Mouse (Mus musculus) E14TG2a.4 (cell line): ENCODE measurements around the gene Dnajc10.

Experiments used
- H3K27me3 ChIP-seq: 2 replicates; pipeline ENCODE4 v1.6.1; 2014; ENCODE audit warnings: low read length, control low read depth; ENCODE audit not compliant: insufficient read depth
- H3K36me3 ChIP-seq: 2 replicates; pipeline ENCODE4 v1.6.1; 2014; ENCODE audit warnings: low read length, control low read depth; ENCODE audit not compliant: insufficient read depth
- H3K4me1 ChIP-seq: replicated peaks from 2 replicates; pipeline ENCODE4 v1.6.1; 2014; ENCODE audit warnings: low read depth, low read length, control low read depth
- H3K4me3 ChIP-seq: replicated peaks from 2 replicates; pipeline ENCODE4 v1.5.1; 2014; ENCODE audit warnings: mild to moderate bottlenecking, low read length
- H3K9me3 ChIP-seq: 2 replicates; pipeline ENCODE4 v1.6.1; 2014; ENCODE audit warnings: low read length, control low read depth
- CTCF ChIP-seq: conservative IDR thresholded peaks from 2 replicates; pipeline ENCODE4 v1.5.1; 2014; ENCODE audit warnings: low read length
- NANOG ChIP-seq: IDR thresholded peaks from 2 replicates; pipeline ENCODE4 v1.6.1; 2014; ENCODE audit warnings: borderline replicate concordance, low read length, mixed read lengths
- POU5F1 ChIP-seq: IDR thresholded peaks from 2 replicates; pipeline ENCODE4 v1.6.1; 2014; ENCODE audit warnings: low read length, borderline replicate concordance

The Dnajc10 gene

GRCm38 (mm10) chr2:80374892-80375291, 59.6 kb downstream of the Dnajc10 start:
- Histone ChIP-seq H3K4me1 (peaks cover 5% of the 10 kb centered on the region; the same call in 1 of the 2 replicates), H3K9me3 (peaks cover 21% of the 10 kb centered on the region), H3K27me3 (no peaks in the 10 kb centered on the region), H3K4me3 (no peak overlapping the region), H3K36me3 (no peaks in the 10 kb centered on the region)
- TF ChIP-seq CTCF (no peak), POU5F1 (no peak)

DNA sequence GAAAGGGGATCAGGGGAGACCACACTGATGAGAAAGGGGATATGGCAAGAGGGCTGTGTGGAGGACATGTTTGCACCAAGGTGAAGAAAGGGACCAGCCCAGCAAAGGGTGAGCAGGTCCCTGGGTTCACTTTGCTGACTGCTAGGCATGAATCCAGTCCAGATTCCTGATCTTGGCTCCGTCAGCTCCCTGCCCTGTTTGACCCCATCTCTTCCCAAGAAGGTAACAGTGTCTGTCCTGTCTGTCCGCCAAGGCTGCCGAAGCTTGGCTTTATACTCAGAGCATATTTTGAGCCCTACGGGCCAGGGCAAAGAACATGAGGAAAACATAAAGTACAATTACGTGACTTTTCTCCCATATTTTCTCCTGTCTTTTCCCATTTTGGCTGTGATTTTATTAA, 64.6 kb downstream of the Dnajc10 start:
- no peak overlapping the region for H3K4me3 ChIP-seq
- H3K27me3 ChIP-seq, result no peaks in the 10 kb centered on the region
- TF ChIP-seq POU5F1, result no peak
- no peak for TF ChIP-seq CTCF
- no peak for TF ChIP-seq NANOG
- peaks cover 5% of the 10 kb centered on the region; the same call in 1 of the 2 replicates for H3K4me1 ChIP-seq
- H3K36me3 ChIP-seq, result no peaks in the 10 kb centered on the region
- H3K9me3 ChIP-seq, result peaks cover 21% of the 10 kb centered on the region

GRCm38 (mm10) chr2:80384447-80384846, 69.2 kb downstream of the Dnajc10 start:
- no peak for TF ChIP-seq NANOG
- no peak for TF ChIP-seq CTCF
- TF ChIP-seq POU5F1, result no peak
- Histone ChIP-seq H3K27me3 (peaks cover 4% of the 10 kb centered on the region), H3K4me3 (no peak overlapping the region), H3K4me1 (peaks cover 5% of the 10 kb centered on the region; the same call in 1 of the 2 replicates), H3K9me3 (no peaks in the 10 kb centered on the region), H3K36me3 (no peaks in the 10 kb centered on the region)

GRCm38 (mm10) chr2:80386255-80386654, 71.0 kb downstream of the Dnajc10 start:
- TF ChIP-seq POU5F1, result no peak
- no peak for TF ChIP-seq NANOG
- peaks cover under 1% of the 10 kb centered on the region for H3K9me3 ChIP-seq

DNA sequence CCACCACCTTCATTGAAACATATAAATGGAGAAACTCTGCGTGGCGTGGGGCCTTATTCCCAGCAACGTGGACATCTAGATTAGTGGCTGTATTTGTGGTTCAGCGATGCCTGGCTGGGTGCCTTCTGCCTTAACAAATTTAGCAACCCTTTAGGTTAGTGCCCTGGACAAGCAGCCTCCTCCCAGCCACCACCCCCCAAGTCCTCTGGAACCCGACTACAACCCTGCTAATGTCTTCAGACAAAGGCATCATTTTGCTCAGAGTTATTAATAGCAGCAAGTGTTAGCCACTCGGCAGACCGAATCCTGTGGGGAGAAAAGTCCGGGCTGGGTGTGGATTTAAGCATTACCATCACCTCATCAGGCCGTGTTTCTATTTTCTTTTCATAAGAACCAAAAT, 72.4 kb downstream of the Dnajc10 start:
- Histone ChIP-seq H3K4me3 (no peak overlapping the region), H3K36me3 (no peaks in the 10 kb centered on the region), H3K9me3 (peaks cover 5% of the 10 kb centered on the region), H3K27me3 (peaks cover 4% of the 10 kb centered on the region), H3K4me1 (no peaks in the 10 kb centered on the region)
- TF ChIP-seq POU5F1, result no peak
- TF ChIP-seq NANOG, result no peak

More at GRCm38 (mm10) chr2:80386255-80386654, 71.0 kb downstream of the Dnajc10 start:
- Histone ChIP-seq H3K27me3 (peaks cover 4% of the 10 kb centered on the region), H3K4me3 (no peak overlapping the region), H3K4me1 (no peaks in the 10 kb centered on the region), H3K36me3 (no peaks in the 10 kb centered on the region)

- no peak overlapping the region for H3K4me3 ChIP-seq
- H3K9me3 ChIP-seq, result peaks cover 5% of the 10 kb centered on the region
- H3K27me3 ChIP-seq, result peaks cover 4% of the 10 kb centered on the region
- no peaks in the 10 kb centered on the region for H3K36me3 ChIP-seq
- TF ChIP-seq POU5F1 (no peak), CTCF (no peak), NANOG (no peak)
- H3K4me1 ChIP-seq, result no peaks in the 10 kb centered on the region
Measured at GRCm38 (mm10) chr2:80388341-80388740, 73.1 kb downstream of the Dnajc10 start.

GRCm38 (mm10) chr2:80396057-80396456, 80.8 kb downstream of the Dnajc10 start:
- Histone ChIP-seq H3K27me3 (no peaks in the 10 kb centered on the region), H3K36me3 (no peaks in the 10 kb centered on the region), H3K4me3 (no peak overlapping the region), H3K4me1 (no peaks in the 10 kb centered on the region), H3K9me3 (peaks cover 5% of the 10 kb centered on the region)
- TF ChIP-seq CTCF (no peak), NANOG (no peak), POU5F1 (no peak)

DNA sequence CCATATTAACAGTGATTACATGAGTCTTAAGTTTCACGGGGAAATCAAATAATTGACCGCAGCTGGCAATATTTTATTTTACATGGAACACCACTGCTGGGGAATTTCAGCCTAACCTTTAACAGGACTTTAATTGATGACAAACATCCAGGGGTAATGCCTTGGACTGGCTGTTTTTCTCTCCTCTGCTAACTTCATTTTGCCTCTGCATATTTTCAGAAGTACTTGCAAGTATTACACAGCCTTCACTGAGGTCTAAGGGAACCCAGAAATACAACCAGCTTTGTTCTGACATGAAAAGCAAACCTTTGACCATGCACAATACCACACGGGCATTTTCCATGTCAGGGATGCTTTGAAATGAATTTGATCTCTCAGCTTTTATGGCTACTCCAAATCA, 81.6 kb downstream of the Dnajc10 start:
- no peaks in the 10 kb centered on the region for H3K4me1 ChIP-seq
- H3K27me3 ChIP-seq, result no peaks in the 10 kb centered on the region
- TF ChIP-seq NANOG (no peak), POU5F1 (no peak), CTCF (no peak)
- H3K9me3 ChIP-seq, result no peaks in the 10 kb centered on the region
- no peak overlapping the region for H3K4me3 ChIP-seq
- H3K36me3 ChIP-seq, result no peaks in the 10 kb centered on the region

- no peaks in the 10 kb centered on the region for H3K27me3 ChIP-seq
- TF ChIP-seq CTCF (no peak), POU5F1 (no peak), NANOG (no peak)
- H3K9me3 ChIP-seq, result no peaks in the 10 kb centered on the region
Measured at GRCm38 (mm10) chr2:80398595-80399099, 83.4 kb downstream of the Dnajc10 start.

More at GRCm38 (mm10) chr2:80398595-80399099, 83.4 kb downstream of the Dnajc10 start:
- no peak overlapping the region for H3K4me3 ChIP-seq
- no peaks in the 10 kb centered on the region for H3K36me3 ChIP-seq
- H3K4me1 ChIP-seq, result no peaks in the 10 kb centered on the region
